ENCODE assay signal across 2 mouse cellular contexts in the genomic region with DNA sequence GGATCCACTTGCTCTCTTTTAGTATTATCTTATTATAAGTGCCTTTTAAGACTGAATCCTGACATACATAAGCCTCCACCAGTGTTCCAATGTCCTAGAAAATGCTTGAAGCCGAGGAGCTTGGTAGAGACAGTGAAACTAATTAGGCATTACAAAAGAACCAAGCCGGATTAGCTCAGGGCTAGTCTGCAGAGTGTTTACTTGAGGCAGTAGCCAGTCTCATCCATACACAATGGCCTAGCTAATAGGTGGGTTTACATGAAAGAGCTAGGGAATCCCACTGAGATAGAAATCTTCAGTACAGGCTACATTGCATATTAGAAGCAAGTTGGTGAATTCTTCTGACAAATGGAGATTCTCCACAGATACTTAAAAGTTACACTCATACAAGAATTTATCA. TPM values are rescaled to one million over a fixed set of nuclear protein-coding genes. Genes with fewer than 3 reads are reported as not detected.
"Had no signal": no experiment of that assay in that cellular context is flagged by ENCODE, and none has a peak within 500 bp of the region (broad histone marks: within the 10 kb centered on the region; RNA-seq: fewer than 3 reads in every experiment).

No protein-coding gene starts in this region.

RNA-seq across cellular contexts. Expression of gene Omd, which starts 20.3 kb away (rescaled TPM):
- polyA plus RNA-seq: small intestine, adult 2 months; thymus, adult 2 months had no signal
